Mouse (Mus musculus) ES-E14 (cell line): ENCODE measurements around the gene Cnppd1. TPM values are rescaled to one million over a fixed set of nuclear protein-coding genes. Genes with fewer than 3 reads are reported as not detected.

ENCODE experiments used
- DNase-seq: peaks from one replicate; pipeline ENCODE4 v3.0.0-alpha.2; 2013; ENCODE audit warnings: low read depth, low spot score
- H3K27ac ChIP-seq: 2 replicates; pipeline ENCODE4 v1.5.1; 2012; ENCODE audit warnings: low read depth, mild to moderate bottlenecking, low read length, moderate library complexity, mixed read lengths; ENCODE audit not compliant: poor library complexity, insufficient read depth, severe bottlenecking
- H3K36me3 ChIP-seq: 2 replicates; pipeline ENCODE4 v1.6.1; 2012; ENCODE audit warnings: mild to moderate bottlenecking, low read length, moderate library complexity, mixed read lengths; ENCODE audit not compliant: control insufficient read depth, poor library complexity, insufficient read depth, severe bottlenecking
- H3K4me1 ChIP-seq, 2 experiments: fragments of 150-350 bp in 1 of 2; sonication (generic) in 1 of 2; 2 replicates each; pipeline ENCODE4 v1.6.1; 2012; ENCODE audit warnings: low read length in 2 of 2, mild to moderate bottlenecking in 1 of 2, mixed read lengths in 1 of 2; ENCODE audit not compliant: control insufficient read depth in 2 of 2, insufficient read depth in 2 of 2, poor library complexity in 1 of 2
- H3K4me3 ChIP-seq, 2 experiments: fragments of 150-350 bp in 1 of 2; sonication (generic) in 1 of 2; 2 replicates each; pipeline ENCODE4 v1.5.1; 2012; ENCODE audit warnings: low read length in 2 of 2, low read depth in 1 of 2, mild to moderate bottlenecking in 1 of 2, mixed read lengths in 1 of 2; ENCODE audit not compliant: insufficient read depth in 1 of 2, poor library complexity in 1 of 2, severe bottlenecking in 1 of 2
- H3K9ac ChIP-seq: 2 replicates; pipeline ENCODE4 v1.6.1; 2012; ENCODE audit warnings: low read depth, mild to moderate bottlenecking, low read length, mixed read lengths; ENCODE audit not compliant: poor library complexity, insufficient read depth, severe bottlenecking
- H3K9me3 ChIP-seq: fragments of 150-350 bp; sonication (generic); 2 replicates; pipeline ENCODE4 v1.6.1; 2012; ENCODE audit warnings: low read depth, mild to moderate bottlenecking, low read length; ENCODE audit not compliant: control insufficient read depth, insufficient read depth
- CHD2 ChIP-seq: IDR thresholded peaks from 2 replicates; pipeline ENCODE4 v1.6.1; 2014; ENCODE audit warnings: mild to moderate bottlenecking, low read depth, low read length, inconsistent platforms
- HCFC1 ChIP-seq: IDR thresholded peaks from 2 replicates; pipeline ENCODE4 v1.6.1; 2012; ENCODE audit warnings: low read length, inconsistent platforms, borderline replicate concordance; ENCODE audit not compliant: insufficient read depth
- MAFK ChIP-seq: IDR thresholded peaks from 2 replicates; pipeline ENCODE4 v1.6.1; 2014; ENCODE audit warnings: mild to moderate bottlenecking, low read depth, low read length, inconsistent platforms; ENCODE audit not compliant: insufficient read depth
- ZC3H11A ChIP-seq: IDR thresholded peaks from 2 replicates; pipeline ENCODE4 v1.6.1; 2012; ENCODE audit warnings: low read depth, mild to moderate bottlenecking, inconsistent platforms, low read length, borderline replicate concordance
- ZNF384 ChIP-seq: IDR thresholded peaks from 2 replicates; pipeline ENCODE4 v1.6.1; 2012; ENCODE audit warnings: low read depth, low read length, inconsistent platforms
- in situ Hi-C, 2 experiments: fragments of 600-800 bp; cut with MboI; formaldehyde crosslinking; loops; one replicate each; pipeline ENCODE4 v1.15.1; 2025; ENCODE audit warnings: low sequenced_read_pairs in 2 of 2, inconsistent platforms in 1 of 2; ENCODE audit not compliant: unreplicated experiment in 2 of 2
- total RNA-seq: library from RNA; depleted of rRNA; stranded (reverse); fragments of 300-350 nt; gene quantifications from 2 replicates; pipeline ENCODE4 v1.2.3, GENCODE M21; 2012

The Cnppd1 gene
- total RNA-seq, 1 experiment: 27.2 TPM

GRCm38 (mm10) chr1:75158990-75159389 lies 16.5 kb upstream of the Cnppd1 start:
- no peaks in the 10 kb centered on the region for H3K36me3 ChIP-seq
- no peak overlapping the region for H3K4me3 ChIP-seq
- no peak for DNase-seq
- H3K9me3 ChIP-seq: no peaks in the 10 kb centered on the region
- no peaks in the 10 kb centered on the region for H3K4me1 ChIP-seq
- in situ Hi-C loops: no loop called here
- no peak for TF ChIP-seq CHD2
- TF ChIP-seq ZNF384: no peak
- TF ChIP-seq MAFK: no peak
- no peak for TF ChIP-seq ZC3H11A
- no peak for TF ChIP-seq HCFC1
- H3K9ac ChIP-seq: no peak overlapping the region
- no peak overlapping the region for H3K27ac ChIP-seq

- no peak for DNase-seq
- Histone ChIP-seq H3K27ac (no peak overlapping the region), H3K36me3 (no peaks in the 10 kb centered on the region), H3K4me3 (no peak overlapping the region), H3K4me1 (no peaks in the 10 kb centered on the region), H3K9me3 (no peaks in the 10 kb centered on the region), H3K9ac (no peak overlapping the region)
- no peak for TF ChIP-seq ZC3H11A
- TF ChIP-seq MAFK: no peak
- TF ChIP-seq HCFC1: no peak
- TF ChIP-seq ZNF384: no peak
- TF ChIP-seq CHD2: no peak
- in situ Hi-C loops: no loop called here
Measured at GRCm38 (mm10) chr1:75155837-75156236, 13.3 kb upstream of the Cnppd1 start.

- H3K9ac ChIP-seq: no peak overlapping the region
- H3K9me3 ChIP-seq: no peaks in the 10 kb centered on the region
- H3K27ac ChIP-seq: no peak overlapping the region
- H3K4me1 ChIP-seq: no peaks in the 10 kb centered on the region
- in situ Hi-C loops: no loop called here
- peaks cover 21% of the 10 kb centered on the region; the same call in 1 of the 2 replicates for H3K36me3 ChIP-seq
- H3K4me3 ChIP-seq: no peak overlapping the region
- DNase-seq: no peak
- TF ChIP-seq MAFK (no peak), CHD2 (no peak), HCFC1 (no peak), ZC3H11A (no peak), ZNF384 (no peak)
Measured at GRCm38 (mm10) chr1:75148727-75149126, 6.2 kb upstream of the Cnppd1 start.

DNA sequence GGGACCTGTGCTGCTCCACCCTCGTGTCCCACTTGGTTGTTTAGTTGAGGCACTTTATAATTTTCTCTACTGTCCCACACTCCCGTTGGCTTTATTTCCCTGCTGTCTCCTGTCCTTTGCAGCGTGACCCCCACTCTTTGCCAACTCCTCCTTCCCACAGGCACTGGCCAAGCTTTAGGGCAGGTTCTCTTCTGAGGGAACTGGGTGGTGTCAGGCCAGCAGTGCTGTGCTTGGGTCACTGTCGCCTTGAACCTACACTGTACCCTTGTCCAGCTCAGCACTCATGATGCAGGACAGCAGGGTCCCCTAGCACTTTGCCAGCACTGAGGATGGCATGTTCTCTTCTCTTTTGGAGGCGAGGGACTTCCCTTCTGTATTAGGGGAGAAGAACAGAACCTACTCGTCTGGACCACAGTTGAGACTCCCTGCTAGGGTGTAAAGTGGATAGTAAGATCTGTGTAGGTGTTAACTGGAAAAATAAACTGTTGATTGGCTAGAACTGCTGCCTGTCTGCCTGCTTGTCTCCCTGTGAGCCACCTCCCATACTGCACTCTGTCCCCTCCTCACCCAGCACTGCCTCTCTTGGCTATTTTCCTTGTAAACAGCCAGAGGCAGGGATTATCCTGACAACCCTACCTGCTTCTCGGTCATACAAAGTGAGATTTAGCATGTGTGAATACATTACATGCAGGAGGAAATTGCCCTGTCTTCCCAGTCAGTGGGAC lies 5.1 kb upstream of the Cnppd1 start:
- H3K4me3 ChIP-seq: no peak overlapping the region
- no peak overlapping the region for H3K27ac ChIP-seq
- H3K36me3 ChIP-seq: peaks cover 21% of the 10 kb centered on the region; the same call in 1 of the 2 replicates
- H3K4me1 ChIP-seq: no peaks in the 10 kb centered on the region
- in situ Hi-C loops: no loop called here
- no peak for TF ChIP-seq ZC3H11A
- no peak for TF ChIP-seq CHD2
- H3K9ac ChIP-seq: no peak overlapping the region
- DNase-seq: no peak
- no peaks in the 10 kb centered on the region for H3K9me3 ChIP-seq

- no peak for TF ChIP-seq MAFK
- no peak for TF ChIP-seq CHD2
- TF ChIP-seq ZC3H11A: no peak
- TF ChIP-seq ZNF384: no peak
- no peak for TF ChIP-seq HCFC1
- Histone ChIP-seq H3K4me3 (no peak overlapping the region), H3K27ac (no peak overlapping the region), H3K9me3 (no peaks in the 10 kb centered on the region), H3K9ac (no peak overlapping the region), H3K4me1 (no peaks in the 10 kb centered on the region; a peak in 1 of 4 replicates), H3K36me3 (peaks cover 21% of the 10 kb centered on the region; the same call in 1 of the 2 replicates)
- no peak for DNase-seq
- in situ Hi-C loops: no loop called here
Measured at GRCm38 (mm10) chr1:75145589-75145988, 3.1 kb upstream of the Cnppd1 start.
